Mouse (Mus musculus) heart, adult 2 months (tissue): Measurements from ENCODE around the gene Il10ra.

ENCODE experiments used
- CTCF ChIP-seq: fragments of 200-600 bp; IDR thresholded peaks from 2 replicates; pipeline ENCODE4 v1.8.1; 2022; ENCODE audit warnings: antibody characterized with exemption, mild to moderate bottlenecking, moderate library complexity
- EP300 ChIP-seq: fragments of 200-500 bp; IDR thresholded peaks from 2 replicates; pipeline ENCODE4 v1.6.1; 2011; ENCODE audit warnings: low read depth, low read length, control low read depth; ENCODE audit not compliant: insufficient read depth
- POLR2A ChIP-seq: fragments of 200-500 bp; IDR thresholded peaks from 2 replicates; pipeline ENCODE4 v1.6.1; 2011; ENCODE audit warnings: mild to moderate bottlenecking, low read depth, low read length, control low read depth; ENCODE audit not compliant: insufficient read depth

- TF ChIP-seq CTCF (no peak), EP300 (no peak), POLR2A (no peak)
Observed at GRCm38 (mm10) chr9:45261872-45262271, 7.1 kb downstream of the Il10ra start.
